Mouse (Mus musculus): ENCODE results near the gene Plxnd1. TPM values are rescaled to one million over a fixed set of nuclear protein-coding genes. Genes with fewer than 3 reads are reported as not detected.

Plxnd1 gene
- polyA plus RNA-seq, 1 experiment from 2014 or later: 24.6 TPM

GRCm38 (mm10) chr6:116007561-116008173 lies 12.9 kb upstream of the Plxnd1 start:
- Histone ChIP-seq H3K27me3 (ENCODE audit: insufficient read depth, poor library complexity, severe bottlenecking) (peaks cover 17% of the 10 kb centered on the region; the same call in 1 of the 2 replicates), H3K36me3 (no peaks in the 10 kb centered on the region), H3K27ac (no peak overlapping the region; the same call in 1 of the 2 replicates), H3K4me3 (no peak overlapping the region), H3K4me1 (replicated peaks) (peaks cover 52% of the 10 kb centered on the region), H3K9me3 (no peaks in the 10 kb centered on the region)
- WGBS: 25% methylated on average over 9 of the region's 9 CpGs
- peak; percentile 75 for DNase-seq (ENCODE audit: low spot score)

GRCm38 (mm10) chr6:116006731-116007130 lies 11.9 kb upstream of the Plxnd1 start:
- H3K4me3 ChIP-seq: no peak overlapping the region
- no peaks in the 10 kb centered on the region for H3K36me3 ChIP-seq
- H3K27me3 ChIP-seq (ENCODE audit: insufficient read depth, poor library complexity, severe bottlenecking): peaks cover 18% of the 10 kb centered on the region; the same call in 1 of the 2 replicates
- 35% methylated on average over 9 of the region's 9 CpGs for WGBS
- peaks cover 57% of the 10 kb centered on the region for H3K4me1 ChIP-seq (replicated peaks)
- no peak for DNase-seq (ENCODE audit: low spot score)
- H3K27ac ChIP-seq: peak overlapping the region; percentile 50
- no peaks in the 10 kb centered on the region for H3K9me3 ChIP-seq

DNA sequence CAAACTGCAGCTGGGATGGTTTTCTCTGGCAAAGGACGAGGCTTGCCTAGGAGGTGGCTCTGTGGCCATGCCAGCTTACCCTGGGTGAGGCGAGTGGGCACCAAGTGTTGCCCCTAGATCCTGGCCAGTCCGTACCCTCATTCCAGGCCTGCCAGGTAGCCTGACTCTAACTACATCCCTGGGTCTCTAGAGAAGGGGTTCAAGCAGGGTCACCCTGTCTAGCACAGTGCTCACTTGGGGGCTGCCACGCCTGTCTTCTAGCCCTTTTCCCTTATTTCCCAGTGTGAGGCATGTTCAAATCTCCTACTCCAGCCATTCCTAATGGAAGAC lies 11.1 kb upstream of the Plxnd1 start:
- H3K27me3 ChIP-seq (ENCODE audit: insufficient read depth, poor library complexity, severe bottlenecking): peaks cover 18% of the 10 kb centered on the region; the same call in 1 of the 2 replicates
- H3K4me3 ChIP-seq: no peak overlapping the region
- H3K4me1 ChIP-seq (replicated peaks): peaks cover 57% of the 10 kb centered on the region
- H3K27ac ChIP-seq: peak overlapping the region; percentile 50
- no peaks in the 10 kb centered on the region for H3K9me3 ChIP-seq
- no peak for DNase-seq (ENCODE audit: low spot score)
- H3K36me3 ChIP-seq: no peaks in the 10 kb centered on the region
- 79% methylated on average over 4 of the region's 4 CpGs for WGBS

- Histone ChIP-seq H3K27me3 (ENCODE audit: insufficient read depth, poor library complexity, severe bottlenecking) (peaks cover 18% of the 10 kb centered on the region; the same call in 1 of the 2 replicates), H3K4me1 (replicated peaks) (peaks cover 57% of the 10 kb centered on the region), H3K9me3 (no peaks in the 10 kb centered on the region), H3K4me3 (no peak overlapping the region), H3K36me3 (no peaks in the 10 kb centered on the region), H3K27ac (peak overlapping the region; percentile 50; the same call in 1 of the 2 replicates)
- 72% methylated on average over 17 of the region's 17 CpGs for WGBS
- no peak for DNase-seq (ENCODE audit: low spot score)
Measured at GRCm38 (mm10) chr6:116005275-116005958, 10.6 kb upstream of the Plxnd1 start.

DNA sequence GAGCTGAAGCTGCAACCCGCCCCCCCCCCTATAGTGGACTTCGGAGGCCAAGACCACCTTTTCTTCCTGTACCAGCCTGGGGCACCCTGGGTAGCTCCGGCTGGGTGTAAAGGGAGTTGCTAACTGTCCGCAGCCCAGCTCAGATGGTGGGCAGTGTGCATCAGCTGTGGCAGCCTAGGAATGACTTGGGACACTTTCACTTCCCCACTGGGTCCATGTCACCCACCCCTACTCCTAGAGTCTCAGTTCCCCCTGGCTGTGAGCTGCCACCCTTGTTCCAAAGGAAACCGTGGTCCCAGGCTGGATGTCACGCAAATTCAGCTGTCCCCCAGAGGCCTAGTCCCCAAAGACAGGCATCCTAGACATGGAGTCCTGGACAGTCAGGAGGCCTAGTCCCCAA lies 9.9 kb upstream of the Plxnd1 start:
- H3K4me3 ChIP-seq: no peak overlapping the region
- peak overlapping the region; percentile 78 for H3K27ac ChIP-seq
- peaks cover 57% of the 10 kb centered on the region for H3K4me1 ChIP-seq (replicated peaks)
- H3K27me3 ChIP-seq (ENCODE audit: insufficient read depth, poor library complexity, severe bottlenecking): peaks cover 18% of the 10 kb centered on the region; the same call in 1 of the 2 replicates
- WGBS: 85% methylated on average over 6 of the region's 6 CpGs
- no peaks in the 10 kb centered on the region for H3K9me3 ChIP-seq
- no peaks in the 10 kb centered on the region for H3K36me3 ChIP-seq
- no peak for DNase-seq (ENCODE audit: low spot score)

DNA sequence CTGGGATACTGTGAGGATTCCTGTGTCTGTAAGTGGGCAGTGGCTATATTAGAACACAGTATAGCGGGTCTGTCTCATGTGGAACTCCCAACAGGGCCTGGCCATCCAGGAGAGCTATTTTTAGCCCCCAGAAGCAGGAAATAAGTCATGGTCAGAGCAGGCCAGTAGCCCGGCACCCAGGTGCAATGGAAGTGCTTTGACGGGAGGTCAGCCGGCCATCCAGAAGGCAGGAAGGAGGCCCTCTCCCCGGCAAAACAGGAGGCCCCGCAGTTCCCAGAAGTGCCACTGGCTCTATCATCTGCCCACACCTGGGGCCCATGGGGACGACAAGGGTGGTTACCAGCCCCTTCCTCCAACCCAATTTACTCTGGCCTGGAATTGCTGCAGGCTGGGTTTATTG lies 9.3 kb upstream of the Plxnd1 start:
- no peaks in the 10 kb centered on the region for H3K36me3 ChIP-seq
- H3K4me3 ChIP-seq: no peak overlapping the region
- H3K4me1 ChIP-seq (replicated peaks): peaks cover 61% of the 10 kb centered on the region
- 64% methylated on average over 7 of the region's 7 CpGs for WGBS
- DNase-seq (ENCODE audit: low spot score): no peak
- H3K27ac ChIP-seq: peak overlapping the region; percentile 78
- no peaks in the 10 kb centered on the region for H3K9me3 ChIP-seq
- peaks cover 18% of the 10 kb centered on the region; the same call in 1 of the 2 replicates for H3K27me3 ChIP-seq (ENCODE audit: insufficient read depth, poor library complexity, severe bottlenecking)

GRCm38 (mm10) chr6:116003516-116003915 lies 8.7 kb upstream of the Plxnd1 start:
- H3K4me1 ChIP-seq (replicated peaks): peaks cover 66% of the 10 kb centered on the region
- no peak for DNase-seq (ENCODE audit: low spot score)

GRCm38 (mm10) chr6:116002311-116003104 lies 7.7 kb upstream of the Plxnd1 start:
- no peak for DNase-seq (ENCODE audit: low spot score)
- H3K9me3 ChIP-seq: no peaks in the 10 kb centered on the region
- WGBS: 71% methylated on average over 12 of the region's 12 CpGs
- H3K27me3 ChIP-seq (ENCODE audit: insufficient read depth, poor library complexity, severe bottlenecking): peaks cover 17% of the 10 kb centered on the region; the same call in 1 of the 2 replicates
- H3K27ac ChIP-seq: peak overlapping the region; percentile 64; the same call in 1 of the 2 replicates
- H3K4me3 ChIP-seq: no peak overlapping the region
- no peaks in the 10 kb centered on the region for H3K36me3 ChIP-seq
- peaks cover 70% of the 10 kb centered on the region for H3K4me1 ChIP-seq (replicated peaks)

More at GRCm38 (mm10) chr6:116003516-116003915, 8.7 kb upstream of the Plxnd1 start:
- Histone ChIP-seq H3K36me3 (no peaks in the 10 kb centered on the region), H3K27me3 (ENCODE audit: insufficient read depth, poor library complexity, severe bottlenecking) (peaks cover 18% of the 10 kb centered on the region; the same call in 1 of the 2 replicates), H3K27ac (peak overlapping the region; percentile 78), H3K9me3 (no peaks in the 10 kb centered on the region), H3K4me3 (no peak overlapping the region)
- 72% methylated on average over 5 of the region's 5 CpGs for WGBS

GRCm38 (mm10) chr6:116000851-116001250 lies 6.0 kb upstream of the Plxnd1 start:
- no peak for DNase-seq (ENCODE audit: low spot score)
- H3K36me3 ChIP-seq: no peaks in the 10 kb centered on the region
- no peaks in the 10 kb centered on the region for H3K9me3 ChIP-seq
- H3K27me3 ChIP-seq (ENCODE audit: insufficient read depth, poor library complexity, severe bottlenecking): peaks cover 23% of the 10 kb centered on the region
- no peak overlapping the region for H3K27ac ChIP-seq
- no peak overlapping the region for H3K4me3 ChIP-seq
- WGBS: 85% methylated on average over 5 of the region's 5 CpGs
- H3K4me1 ChIP-seq (replicated peaks): peaks cover 70% of the 10 kb centered on the region

- Histone ChIP-seq H3K4me1 (replicated peaks) (peaks cover 73% of the 10 kb centered on the region), H3K36me3 (no peaks in the 10 kb centered on the region), H3K27ac (peak overlapping the region; percentile 2; the same call in 1 of the 2 replicates), H3K9me3 (no peaks in the 10 kb centered on the region), H3K27me3 (ENCODE audit: insufficient read depth, poor library complexity, severe bottlenecking) (peaks cover 34% of the 10 kb centered on the region), H3K4me3 (no peak overlapping the region)
- no peak for DNase-seq (ENCODE audit: low spot score)
- WGBS: 89% methylated on average over 2 of the region's 2 CpGs
Measured at GRCm38 (mm10) chr6:115999227-115999626, 4.4 kb upstream of the Plxnd1 start.

- no peak overlapping the region for H3K4me3 ChIP-seq
- peaks cover 38% of the 10 kb centered on the region for H3K27me3 ChIP-seq (ENCODE audit: insufficient read depth, poor library complexity, severe bottlenecking)
- H3K36me3 ChIP-seq: no peaks in the 10 kb centered on the region
- 74% methylated on average over 7 of the region's 7 CpGs for WGBS
- H3K4me1 ChIP-seq (replicated peaks): peaks cover 73% of the 10 kb centered on the region
- peak overlapping the region; percentile 2 for H3K27ac ChIP-seq
- DNase-seq (ENCODE audit: low spot score): no peak
- no peaks in the 10 kb centered on the region for H3K9me3 ChIP-seq
Measured at GRCm38 (mm10) chr6:115998758-115999157, 4.0 kb upstream of the Plxnd1 start.

DNA sequence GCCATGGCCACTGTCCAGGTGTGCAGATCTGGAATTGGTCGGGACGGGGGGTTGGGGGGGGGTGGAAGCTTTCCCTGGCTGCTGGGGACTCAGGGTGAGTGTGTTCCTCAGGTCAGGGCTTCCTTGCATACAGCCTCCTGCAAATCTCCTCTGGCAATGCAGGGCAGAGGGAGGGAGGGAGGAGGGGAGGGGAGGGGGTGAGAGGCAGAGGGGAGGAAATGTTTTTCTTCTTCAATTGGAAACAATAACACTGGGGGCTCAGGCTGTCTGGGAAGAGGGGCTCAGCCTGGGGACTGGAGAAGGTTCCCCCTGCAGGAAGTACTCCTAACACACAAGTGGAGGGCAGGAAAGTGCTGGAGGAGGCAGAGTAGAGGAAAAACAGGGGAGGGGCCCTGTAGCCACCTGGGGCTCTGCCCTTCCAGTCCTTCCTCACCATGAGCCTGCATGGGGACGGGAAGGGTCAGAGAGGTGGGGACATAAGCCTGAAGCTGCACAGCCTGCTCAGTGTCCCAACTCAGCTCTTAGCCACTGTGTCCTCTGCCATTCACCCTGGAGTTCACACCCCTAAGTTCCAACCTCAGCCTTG lies 3.0 kb upstream of the Plxnd1 start:
- 19% methylated on average over 3 of the region's 3 CpGs for WGBS
- H3K27me3 ChIP-seq (ENCODE audit: insufficient read depth, poor library complexity, severe bottlenecking): peaks cover 47% of the 10 kb centered on the region
- peak overlapping the region; percentile 2 for H3K27ac ChIP-seq
- H3K36me3 ChIP-seq: no peaks in the 10 kb centered on the region
- no peak overlapping the region for H3K4me3 ChIP-seq
- no peak for DNase-seq (ENCODE audit: low spot score)
- H3K4me1 ChIP-seq (replicated peaks): peaks cover 76% of the 10 kb centered on the region
- H3K9me3 ChIP-seq: no peaks in the 10 kb centered on the region
